Mouse (Mus musculus) lung, adult 2 months (tissue): ENCODE results near the gene Cd34. TPM values are rescaled to one million over a fixed set of nuclear protein-coding genes. Genes with fewer than 3 reads are reported as not detected.

ENCODE experiments used
- DNase-seq: peaks from one replicate; pipeline ENCODE4 v3.0.0; 2022
- H3K4me1 ChIP-seq: fragments of 200-500 bp; 2 replicates; pipeline ENCODE4 v1.6.1; 2011; ENCODE audit warnings: low read length; ENCODE audit not compliant: control insufficient read depth, insufficient read depth
- H3K4me3 ChIP-seq: fragments of 200-500 bp; replicated peaks from 2 replicates; pipeline ENCODE3; 2011; ENCODE audit warnings: low read depth, mild to moderate bottlenecking, control low read depth, low read length; ENCODE audit errors: extremely low read depth
- CTCF ChIP-seq: fragments of 200-500 bp; IDR thresholded peaks from 2 replicates; pipeline ENCODE4 v1.5.1; 2011; ENCODE audit warnings: mild to moderate bottlenecking, low read length, control low read depth; ENCODE audit not compliant: insufficient read depth
- POLR2A ChIP-seq: fragments of 200-500 bp; IDR thresholded peaks from 2 replicates; pipeline ENCODE4 v1.6.1; 2011; ENCODE audit warnings: low read depth, mild to moderate bottlenecking, control low read depth, low read length, borderline replicate concordance; ENCODE audit errors: extremely low read depth
- WGBS: fragments of 180-500 bp; shearing (Covaris S2); methylation state at CpG from one replicate; pipeline ENCODE4 v1.1.7; 2018; 5-methylcytosine and 5-hydroxymethylcytosine counted together
- polyA plus RNA-seq: library from polyadenylated mRNA; depleted of rRNA; stranded (reverse); fragments of >200 nt; gene quantifications from 2 replicates; pipeline ENCODE4 v1.2.3, GENCODE M21; 2012; rRNA removed

The Cd34 gene
- 79.8 and 101 TPM in 2 replicates for polyA plus RNA-seq

GRCm38 (mm10) chr1:194938715-194939114 is at the start of gene Cd34:
TSS of gene Cd34 (plus strand) at chr1:194938819.
- TF ChIP-seq POLR2A (peak; percentile 57; the same call in 1 of the 2 replicates), CTCF (no peak)
- DNase-seq = no peak
- 1% methylated on average over 26 of the region's 26 CpGs for WGBS
- Histone ChIP-seq H3K4me1 (peaks cover 14% of the 10 kb centered on the region), H3K4me3 (peak within 1 kb of the TSS; percentile 85)

- 41% methylated on average over 1 of the region's 1 CpGs for WGBS
- no peaks in the 10 kb centered on the region for H3K4me1 ChIP-seq
- DNase-seq = no peak
- TF ChIP-seq CTCF (no peak), POLR2A (no peak)
- H3K4me3 ChIP-seq = no peak overlapping the region
These were observed 44.1 kb upstream of the Cd34 start for GRCm38 (mm10) chr1:194894513-194894912.

DNA sequence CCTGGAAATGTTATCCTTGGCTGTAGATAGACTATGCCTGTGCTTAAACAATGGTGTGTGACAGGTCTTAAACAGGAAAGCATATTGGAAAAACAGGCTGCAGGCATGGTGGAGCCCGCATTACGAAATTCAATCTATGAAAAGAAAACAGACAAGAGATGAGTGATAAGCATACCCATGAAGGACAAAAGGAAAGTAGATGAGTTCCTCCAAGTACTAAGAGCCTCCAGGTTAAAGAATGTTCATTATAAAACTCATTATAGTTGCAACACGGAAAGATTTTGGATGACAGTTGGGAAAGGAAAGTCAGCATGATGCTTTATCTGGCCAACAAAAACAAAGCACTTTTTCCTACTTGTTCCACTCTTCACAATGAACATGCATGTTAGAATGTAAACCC is 43.3 kb upstream of the Cd34 start:
- 49% methylated on average over 3 of the region's 3 CpGs for WGBS
- Histone ChIP-seq H3K4me1 (no peaks in the 10 kb centered on the region), H3K4me3 (no peak overlapping the region)
- no peak for DNase-seq
- TF ChIP-seq CTCF = no peak
- TF ChIP-seq POLR2A = no peak

- H3K4me3 ChIP-seq = no peak overlapping the region
- no peak for TF ChIP-seq CTCF
- no peak for TF ChIP-seq POLR2A
- no peak for DNase-seq
- no peaks in the 10 kb centered on the region for H3K4me1 ChIP-seq
These were observed 37.5 kb upstream of the Cd34 start for GRCm38 (mm10) chr1:194901075-194901474.

- DNase-seq = no peak
- no peak overlapping the region for H3K4me3 ChIP-seq
- 54% methylated on average over 1 of the region's 1 CpGs for WGBS
- TF ChIP-seq CTCF (no peak), POLR2A (no peak)
- H3K4me1 ChIP-seq = no peaks in the 10 kb centered on the region
These were observed 36.8 kb upstream of the Cd34 start for GRCm38 (mm10) chr1:194901826-194902225.

GRCm38 (mm10) chr1:194908956-194909355 is 29.7 kb upstream of the Cd34 start:
- Histone ChIP-seq H3K4me3 (no peak overlapping the region), H3K4me1 (no peaks in the 10 kb centered on the region)
- no peak for DNase-seq
- TF ChIP-seq CTCF = no peak

DNA sequence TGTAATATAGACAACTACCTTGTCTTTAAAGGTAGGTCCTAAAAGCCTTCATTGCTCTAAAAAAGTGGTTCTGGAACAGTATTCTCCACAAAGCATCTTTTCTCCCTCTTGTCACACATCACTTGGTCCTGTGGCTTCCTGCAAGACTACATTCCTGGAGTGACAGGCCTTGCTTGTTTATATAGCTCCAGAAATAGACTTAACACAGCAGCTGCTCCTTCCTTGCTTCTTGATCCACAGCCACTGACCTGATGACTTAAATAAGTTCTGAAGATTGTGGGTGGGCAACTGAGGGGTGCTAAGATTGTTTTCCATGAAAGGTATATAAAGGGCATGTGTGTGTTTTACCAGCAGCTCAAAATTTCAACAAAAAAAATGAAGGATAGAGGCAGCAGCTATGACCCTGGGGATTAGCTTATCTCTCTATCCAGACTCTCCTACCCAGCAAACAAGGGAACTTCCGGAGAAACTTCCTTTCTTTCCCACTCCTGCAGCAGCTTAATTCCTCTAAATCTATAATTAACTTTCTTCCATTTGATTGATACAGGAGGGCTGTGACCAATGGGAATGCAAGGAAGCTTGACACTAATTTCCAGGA is 12.8 kb upstream of the Cd34 start:
- 16% methylated on average over 1 of the region's 1 CpGs for WGBS
- no peak for TF ChIP-seq CTCF
- no peak for TF ChIP-seq POLR2A
- H3K4me3 ChIP-seq = no peak overlapping the region

DNA sequence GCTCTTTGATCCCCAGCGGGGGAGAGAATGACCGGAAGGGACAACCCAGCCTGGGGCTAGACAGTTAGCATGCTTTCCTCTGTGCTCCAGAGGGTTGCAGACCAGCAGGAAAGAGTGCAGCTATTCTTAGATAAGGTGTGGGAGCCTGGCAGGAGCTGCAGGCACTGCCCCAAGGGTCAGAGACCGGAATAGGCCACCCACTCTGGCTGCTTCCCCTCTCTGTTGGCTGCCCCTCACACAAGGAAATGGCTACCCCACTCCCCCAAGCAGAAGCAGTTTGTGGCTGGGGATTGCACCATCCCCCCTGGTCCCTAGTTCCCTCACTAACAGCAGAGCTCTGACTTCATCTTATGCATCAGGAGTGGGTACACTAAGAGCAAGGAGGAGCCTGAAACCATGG is 10.7 kb upstream of the Cd34 start:
- 31% methylated on average over 3 of the region's 3 CpGs for WGBS
- no peak for DNase-seq
- TF ChIP-seq CTCF (no peak), POLR2A (no peak)

More for the DNA sequence above, 12.8 kb upstream of the Cd34 start:
- DNase-seq = no peak
- peaks cover 8% of the 10 kb centered on the region for H3K4me1 ChIP-seq

DNA sequence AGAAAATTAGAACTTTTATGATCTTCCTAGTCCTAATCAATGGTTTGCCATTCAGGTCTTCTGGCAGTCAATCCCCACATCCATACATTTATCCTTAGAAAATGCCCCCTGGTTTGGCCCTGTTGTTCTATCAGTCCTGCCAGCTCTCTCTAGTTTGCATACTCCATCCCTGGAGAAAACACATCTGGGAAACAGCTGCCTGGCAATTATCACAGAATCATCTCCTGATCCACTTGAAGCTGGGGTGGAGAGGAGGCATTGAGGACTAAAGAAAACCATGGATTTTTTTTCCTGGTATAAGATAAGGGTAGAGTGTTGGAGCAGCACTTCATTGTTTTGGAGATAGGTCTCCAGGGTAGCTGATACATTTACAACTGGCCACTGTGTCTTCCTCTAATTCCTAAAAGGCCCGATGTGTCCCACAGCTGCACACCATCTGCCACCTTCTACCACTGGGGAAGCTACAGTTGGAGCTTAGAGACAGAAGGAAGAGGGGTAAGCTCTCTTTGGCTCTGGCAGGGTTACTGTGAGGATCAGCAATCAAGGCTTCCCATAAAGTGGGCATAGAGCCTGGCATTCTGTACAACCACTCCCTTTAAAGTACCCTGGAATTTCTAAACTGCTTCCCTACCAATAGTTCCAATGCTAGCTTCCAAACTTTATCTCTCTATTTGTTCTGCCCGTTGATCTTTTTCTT is 9.2 kb upstream of the Cd34 start:
- Histone ChIP-seq H3K4me1 (peaks cover 8% of the 10 kb centered on the region), H3K4me3 (no peak overlapping the region)
- WGBS = 54% methylated on average over 2 of the region's 2 CpGs
- no peak for TF ChIP-seq CTCF
- TF ChIP-seq POLR2A = no peak
- DNase-seq = no peak

More for the DNA sequence above, 10.7 kb upstream of the Cd34 start:
- peaks cover 8% of the 10 kb centered on the region for H3K4me1 ChIP-seq
- no peak overlapping the region for H3K4me3 ChIP-seq

- TF ChIP-seq POLR2A = no peak
- TF ChIP-seq CTCF = no peak
- no peak for DNase-seq
- WGBS = 61% methylated on average over 1 of the region's 1 CpGs
- peaks cover 8% of the 10 kb centered on the region for H3K4me1 ChIP-seq
- no peak overlapping the region for H3K4me3 ChIP-seq
These were observed 8.7 kb upstream of the Cd34 start for GRCm38 (mm10) chr1:194929972-194930355.
